Mouse (Mus musculus): ENCODE measurements around the gene Gm10352.
"Not testable (repeated sequence)": the region's sequence is repeated elsewhere in the genome, so short reads cannot be mapped to it uniquely, and the experiment has no call there.

The Gm10352 gene

DNA sequence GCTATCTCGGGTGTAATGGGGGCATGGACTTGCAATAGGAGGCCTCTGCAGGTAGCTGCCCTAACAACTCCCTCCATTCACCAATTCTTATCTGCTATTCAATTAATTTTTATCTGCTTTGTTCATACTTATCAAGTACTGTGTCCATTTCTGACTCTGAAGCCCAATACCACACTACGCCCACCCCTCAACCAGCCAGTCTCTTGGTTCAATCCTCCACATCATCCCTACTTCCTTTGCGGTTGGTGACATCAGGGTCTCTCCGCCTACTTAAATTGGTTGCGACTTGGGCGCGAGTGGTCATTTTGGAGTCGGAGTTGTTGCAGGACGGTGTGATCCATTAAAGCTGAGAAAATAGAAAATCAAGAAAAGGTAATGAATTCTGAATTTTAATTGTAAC is at the start of gene Gm10352:
Gene Gm10352 (plus strand): TSS at position 301 of the 400 bp plus-strand sequence.
- DNase-seq = not testable (repeated sequence)

DNA sequence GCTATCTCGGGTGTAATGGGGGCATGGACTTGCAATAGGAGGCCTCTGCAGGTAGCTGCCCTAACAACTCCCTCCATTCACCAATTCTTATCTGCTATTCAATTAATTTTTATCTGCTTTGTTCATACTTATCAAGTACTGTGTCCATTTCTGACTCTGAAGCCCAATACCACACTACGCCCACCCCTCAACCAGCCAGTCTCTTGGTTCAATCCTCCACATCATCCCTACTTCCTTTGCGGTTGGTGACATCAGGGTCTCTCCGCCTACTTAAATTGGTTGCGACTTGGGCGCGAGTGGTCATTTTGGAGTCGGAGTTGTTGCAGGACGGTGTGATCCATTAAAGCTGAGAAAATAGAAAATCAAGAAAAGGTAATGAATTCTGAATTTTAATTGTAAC is 31.5 kb downstream of the Gm10352 start, which contains the start of gene Gm29289:
Gene Gm29289 (plus strand): TSS at position 301 of the 400 bp plus-strand sequence.
- not testable (repeated sequence) for DNase-seq
